In genomic region chr9:115340212-115340815, GRCm38 (mm10) we compare ENCODE assay signal across 13 mouse cellular contexts. TPM values are rescaled to one million over a fixed set of nuclear protein-coding genes. Genes with fewer than 3 reads are reported as not detected.
DNase-seq lines count a peak whose midpoint lies in the region; ATAC-seq and TF ChIP-seq lines count a peak whose summit lies in the region.
"Had no signal": no experiment of that assay in that cellular context is flagged by ENCODE, and none has a peak within 500 bp of the region (broad histone marks: within the 10 kb centered on the region; RNA-seq: fewer than 3 reads in every experiment).

No protein-coding gene starts in this region.

- no peak overlapping the region for H3K27ac ChIP-seq in cerebellum, adult 2 months (ENCODE audit: insufficient read depth, low read length)
- H3K27ac ChIP-seq in kidney, embryonic 15.5 days: no peak overlapping the region
- H3K27ac ChIP-seq: neural tube, embryonic 12.5 days had no signal

- TF ChIP-seq CTCF in cerebellum, adult 2 months (IDR thresholded peaks at IDR 0.05; ENCODE audit: borderline replicate concordance, insufficient read depth, low read depth, low read length): no peak

- no peak overlapping the region for H3K4me2 ChIP-seq in kidney, embryonic 15.5 days
- H3K4me2 ChIP-seq: neural tube, embryonic 12.5 days had no signal

- no peak overlapping the region for H3K4me3 ChIP-seq in cerebellum, adult 2 months (replicated peaks; ENCODE audit: insufficient read depth, low read depth, low read length)
- no peak overlapping the region for H3K4me3 ChIP-seq in kidney, embryonic 15.5 days (replicated peaks)
- H3K4me3 ChIP-seq: neural tube, embryonic 12.5 days had no signal

- ATAC-seq in kidney, embryonic 15.5 days (replicated peaks; ENCODE audit: low FRiP score): no peak; the same call in 1 of the 2 replicates
- no peak for ATAC-seq in frontal cortex, adult (ENCODE audit: low TSS enrichment)
- ATAC-seq: intestine, embryonic 16.5 days had no signal

- WGBS in cerebellum, adult 2 months: 54% methylated on average over 12 of the region's 12 CpGs
- 45% methylated on average over 12 of the region's 12 CpGs for WGBS in kidney, embryonic 15.5 days

- no peak for TF ChIP-seq POLR2A in cerebellum, adult 2 months (IDR thresholded peaks at IDR 0.05; ENCODE audit: borderline replicate concordance, insufficient read depth, low read length)

- no peak overlapping the region for H3K9ac ChIP-seq in kidney, embryonic 15.5 days
- H3K9ac ChIP-seq: neural tube, embryonic 12.5 days had no signal

- no peaks in the 10 kb centered on the region for H3K27me3 ChIP-seq in cerebellum, adult 2 months (ENCODE audit: control insufficient read depth, insufficient read depth, low read length)
- no peaks in the 10 kb centered on the region for H3K27me3 ChIP-seq in kidney, embryonic 15.5 days
- H3K27me3 ChIP-seq: neural tube, embryonic 12.5 days had no signal

- DNase-seq in cerebellum, postnatal 10 days: peak; percentile 63 to 70
- no peak for DNase-seq in cerebellum, adult 2 months
- peak; percentile 46 for DNase-seq in kidney, adult 11 months
- DNase-seq in testis, postnatal 14 days (ENCODE audit: low spot score): peak; percentile 49
- no peak for DNase-seq in testis, postnatal 10 days (ENCODE audit: low spot score)
- DNase-seq in adrenal gland, postnatal 4 days (ENCODE audit: low spot score in 2 of 2): no peak
- DNase-seq: adrenal gland, postnatal 25 days; cerebellum, adult 8-10 months; thymus, postnatal 4 days had no signal

- H3K4me1 ChIP-seq in cerebellum, adult 2 months (ENCODE audit: control insufficient read depth, insufficient read depth, low read length): peaks cover 4% of the 10 kb centered on the region
- H3K4me1 ChIP-seq in kidney, embryonic 15.5 days: 0 out of 2 replicates have a peak, but pooled peaks cover 10% of the 10 kb centered on the region

- H3K36me3 ChIP-seq in kidney, embryonic 15.5 days: no peaks in the 10 kb centered on the region
- H3K36me3 ChIP-seq: neural tube, embryonic 12.5 days had no signal

- H3K9me3 ChIP-seq in kidney, embryonic 15.5 days (replicated peaks): no peaks in the 10 kb centered on the region
- H3K9me3 ChIP-seq: neural tube, embryonic 12.5 days had no signal

RNA-seq across cellular contexts. Expression of gene Stt3b, which starts 30.1 kb away (rescaled TPM):
- polyA plus RNA-seq in cerebellum, adult 2 months (2012; rRNA removed): 37.2 and 38.2 TPM in 2 replicates
- polyA plus RNA-seq in kidney, embryonic 15.5 days (2015; fragmentation: Nextera tagmentation; extraction: Ambion mirVana): 101 and 102 TPM in 2 replicates
- 100 to 1,000 TPM; 126 to 127 TPM for total RNA-seq in adrenal gland, postnatal 4 days (2021)

Comparison
In these comparisons a context has a peak if more than half of its experiments do, and no peak if none do; other contexts are left out.
1. DNase-seq: peak in cerebellum, postnatal 10 days (2 of 2), kidney, adult 11 months (single experiment) and testis, postnatal 14 days (single experiment); none in cerebellum, adult 2 months (0 of 2), testis, postnatal 10 days (single experiment) and adrenal gland, postnatal 4 days (0 of 2).